Mouse (Mus musculus) embryonic fibroblast, embryonic 13.5 days (primary cell): ENCODE measurements around the gene Ppfia1.

Experiments
- CTCF ChIP-seq: IDR thresholded peaks from 2 replicates; pipeline ENCODE4 v1.5.1; 2011; ENCODE audit warnings: mild to moderate bottlenecking, control low read depth, low read length, moderate library complexity, borderline replicate concordance; ENCODE audit not compliant: insufficient read depth
- POLR2A ChIP-seq: IDR thresholded peaks from 2 replicates; pipeline ENCODE4 v1.6.1; 2011; ENCODE audit warnings: low read depth, mild to moderate bottlenecking, control low read depth, low read length, moderate library complexity

DNA sequence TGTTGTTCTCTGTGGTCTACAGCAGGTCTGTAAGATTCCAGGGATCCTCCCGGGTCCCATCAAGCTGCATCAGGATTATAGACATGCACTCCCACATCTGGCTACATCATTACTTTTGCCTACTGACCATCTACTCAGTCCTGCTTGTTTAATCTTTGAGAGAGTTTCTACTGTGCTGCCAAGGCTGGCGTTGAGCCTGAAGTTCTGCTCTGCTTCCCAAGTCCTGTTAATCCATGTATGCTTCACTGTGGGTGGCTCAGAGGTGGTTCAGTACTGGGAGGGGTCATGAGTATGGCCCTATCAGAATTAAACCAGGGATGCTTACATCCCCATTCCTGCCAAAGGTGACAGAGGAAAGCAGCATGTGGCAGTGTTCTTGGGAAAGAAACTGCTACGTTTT, 77.8 kb downstream of the Ppfia1 start:
- TF ChIP-seq CTCF, result no peak
- no peak for TF ChIP-seq POLR2A
